Mouse (Mus musculus) erythroblast, embryonic 14.5 days (primary cell): ENCODE data around the gene Catip. TPM values are rescaled to one million over a fixed set of nuclear protein-coding genes. Genes with fewer than 3 reads are reported as not detected.
A peak's percentile ranks its signal among the peaks of the same experiment; 100 is the strongest.

Experiments
- H3K27me3 ChIP-seq: 2 replicates; pipeline ENCODE4 v1.6.1; 2012; ENCODE audit warnings: inconsistent platforms; ENCODE audit not compliant: control insufficient read depth
- H3K36me3 ChIP-seq: 2 replicates; pipeline ENCODE4 v1.6.1; 2012; ENCODE audit warnings: mild to moderate bottlenecking, inconsistent platforms; ENCODE audit not compliant: control insufficient read depth
- H3K4me1 ChIP-seq: 2 replicates; pipeline ENCODE4 v1.6.1; 2012; ENCODE audit warnings: inconsistent platforms; ENCODE audit not compliant: control insufficient read depth
- H3K4me3 ChIP-seq: replicated peaks from 2 replicates; pipeline ENCODE3; 2012; ENCODE audit warnings: moderate library complexity, mild to moderate bottlenecking, inconsistent platforms
- H3K9me3 ChIP-seq: 2 replicates; pipeline ENCODE4 v1.6.1; 2012; ENCODE audit warnings: low read length, inconsistent platforms, mixed read lengths; ENCODE audit not compliant: control insufficient read depth
- GATA1 ChIP-seq: IDR thresholded peaks from 2 replicates; pipeline ENCODE4 v1.6.1; 2012; ENCODE audit warnings: low read length, inconsistent platforms, mixed read lengths
- TAL1 ChIP-seq: IDR thresholded peaks from 3 replicates; pipeline ENCODE4 v1.6.1; 2012; ENCODE audit warnings: low read length, inconsistent platforms, mixed read lengths
- polyA plus RNA-seq: library from polyadenylated mRNA; stranded (reverse); fragments of >175 nt; gene quantifications from 2 replicates; pipeline ENCODE4 v1.2.3, GENCODE M21; 2012

The Catip gene
- polyA plus RNA-seq, 1 experiment: not detected

DNA sequence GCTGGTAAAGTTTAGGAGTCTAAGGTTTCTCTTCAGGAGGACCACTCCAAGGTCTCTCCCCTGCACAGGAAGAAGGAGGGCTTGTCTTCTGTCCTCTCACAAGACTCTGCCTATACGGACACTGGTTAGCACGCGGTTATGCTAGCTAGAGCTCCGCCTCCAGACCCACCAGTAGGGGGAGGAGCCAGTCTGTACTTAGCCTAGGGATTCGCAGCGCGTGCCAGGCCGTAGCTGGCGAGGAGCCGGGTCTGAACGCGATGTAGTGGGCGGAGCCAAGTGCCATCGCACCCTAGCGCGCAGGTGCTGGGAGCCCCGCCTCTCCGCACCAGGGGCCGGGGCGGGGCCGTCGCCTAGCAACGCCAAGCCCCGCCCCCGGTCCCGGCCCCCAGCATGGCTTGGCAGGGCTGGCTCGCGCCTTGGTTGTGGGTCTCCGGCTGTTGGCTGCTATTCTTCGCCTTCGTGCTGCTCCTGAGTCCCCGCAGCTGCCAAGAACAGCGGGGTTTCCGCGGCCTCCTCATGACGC, 29.6 kb upstream of the Catip start:
- no peak for TF ChIP-seq GATA1
- TF ChIP-seq TAL1: no peak
- Histone ChIP-seq H3K4me1 (peaks cover 35% of the 10 kb centered on the region), H3K27me3 (peaks cover 24% of the 10 kb centered on the region), H3K36me3 (no peaks in the 10 kb centered on the region), H3K4me3 (peak overlapping the region; percentile 56), H3K9me3 (no peaks in the 10 kb centered on the region)

DNA sequence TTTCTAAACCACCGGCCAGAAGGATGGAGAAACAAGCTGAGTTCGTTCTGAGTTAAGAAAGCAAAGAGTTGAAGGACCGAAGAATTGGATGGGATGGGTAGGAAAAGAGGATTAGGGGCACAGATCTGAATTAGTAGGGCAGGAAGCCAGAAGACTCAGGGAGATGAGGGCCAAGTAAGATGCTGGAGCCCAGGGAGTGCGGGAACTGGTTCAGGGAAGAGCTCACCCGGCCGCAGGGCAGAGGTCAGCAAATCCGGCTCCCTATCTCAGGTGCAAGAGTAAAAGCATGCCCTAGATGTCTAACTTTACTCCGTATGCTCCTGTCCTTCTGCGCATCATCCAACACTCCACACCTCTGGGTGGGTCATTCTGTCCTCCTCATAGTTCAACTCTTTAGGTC, 29.0 kb upstream of the Catip start:
- Histone ChIP-seq H3K27me3 (peaks cover 24% of the 10 kb centered on the region), H3K36me3 (no peaks in the 10 kb centered on the region), H3K4me3 (peak overlapping the region; percentile 56), H3K4me1 (peaks cover 35% of the 10 kb centered on the region), H3K9me3 (no peaks in the 10 kb centered on the region)
- no peak for TF ChIP-seq GATA1
- no peak for TF ChIP-seq TAL1

- Histone ChIP-seq H3K4me1 (peaks cover 35% of the 10 kb centered on the region), H3K36me3 (no peaks in the 10 kb centered on the region), H3K27me3 (peaks cover 24% of the 10 kb centered on the region), H3K9me3 (no peaks in the 10 kb centered on the region), H3K4me3 (no peak overlapping the region)
- TF ChIP-seq GATA1: no peak
- TF ChIP-seq TAL1: no peak
These were observed 27.3 kb upstream of the Catip start for GRCm38 (mm10) chr1:74334607-74335006.

GRCm38 (mm10) chr1:74335033-74335432, 26.9 kb upstream of the Catip start:
- H3K27me3 ChIP-seq: peaks cover 24% of the 10 kb centered on the region
- H3K9me3 ChIP-seq: no peaks in the 10 kb centered on the region
- no peak overlapping the region for H3K4me3 ChIP-seq
- peaks cover 34% of the 10 kb centered on the region for H3K4me1 ChIP-seq
- TF ChIP-seq GATA1 (no peak), TAL1 (no peak)
- no peaks in the 10 kb centered on the region for H3K36me3 ChIP-seq

- Histone ChIP-seq H3K9me3 (peaks cover 3% of the 10 kb centered on the region; the same call in 1 of the 2 replicates), H3K4me1 (peaks cover 34% of the 10 kb centered on the region), H3K36me3 (no peaks in the 10 kb centered on the region), H3K27me3 (peaks cover 24% of the 10 kb centered on the region), H3K4me3 (no peak overlapping the region)
- no peak for TF ChIP-seq GATA1
- no peak for TF ChIP-seq TAL1
These were observed 26.3 kb upstream of the Catip start for GRCm38 (mm10) chr1:74335436-74336170.

GRCm38 (mm10) chr1:74337241-74337771, 24.6 kb upstream of the Catip start:
- TF ChIP-seq TAL1 (no peak), GATA1 (no peak)
- peaks cover 23% of the 10 kb centered on the region for H3K27me3 ChIP-seq
- H3K9me3 ChIP-seq: peaks cover 3% of the 10 kb centered on the region; the same call in 1 of the 2 replicates
- no peaks in the 10 kb centered on the region for H3K36me3 ChIP-seq
- no peak overlapping the region for H3K4me3 ChIP-seq
- peaks cover 18% of the 10 kb centered on the region for H3K4me1 ChIP-seq

GRCm38 (mm10) chr1:74338013-74338412, 23.9 kb upstream of the Catip start:
- no peak for TF ChIP-seq GATA1
- no peak for TF ChIP-seq TAL1
- peaks cover 10% of the 10 kb centered on the region for H3K4me1 ChIP-seq
- H3K36me3 ChIP-seq: no peaks in the 10 kb centered on the region
- H3K27me3 ChIP-seq: peaks cover 16% of the 10 kb centered on the region
- no peak overlapping the region for H3K4me3 ChIP-seq
- peaks cover 3% of the 10 kb centered on the region; the same call in 1 of the 2 replicates for H3K9me3 ChIP-seq

DNA sequence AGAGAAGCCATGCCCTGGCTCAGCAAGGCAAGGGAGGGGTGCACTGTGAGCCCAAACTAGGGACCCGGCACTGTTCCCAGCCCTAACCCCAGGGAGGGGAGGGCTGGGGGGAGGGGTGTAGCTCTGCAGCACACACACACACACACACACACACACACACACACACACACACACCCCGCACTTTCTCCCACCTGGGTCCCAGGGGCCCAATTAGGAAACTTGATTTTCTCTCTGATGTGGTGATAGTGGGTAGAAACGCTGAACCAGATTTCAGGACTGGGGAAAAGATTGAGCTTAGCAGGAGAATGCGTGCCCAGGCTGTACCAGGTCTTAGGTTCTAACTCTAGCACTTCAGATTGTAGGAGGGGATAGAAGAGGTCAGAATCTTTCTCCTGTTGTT, 23.3 kb upstream of the Catip start:
- no peaks in the 10 kb centered on the region for H3K36me3 ChIP-seq
- H3K4me3 ChIP-seq: no peak overlapping the region
- H3K27me3 ChIP-seq: peaks cover 10% of the 10 kb centered on the region
- H3K4me1 ChIP-seq: peaks cover 7% of the 10 kb centered on the region
- TF ChIP-seq GATA1 (no peak), TAL1 (no peak)
- H3K9me3 ChIP-seq: peaks cover 3% of the 10 kb centered on the region; the same call in 1 of the 2 replicates

GRCm38 (mm10) chr1:74339917-74340316, 22.0 kb upstream of the Catip start:
- peaks cover 5% of the 10 kb centered on the region for H3K27me3 ChIP-seq
- peaks cover 7% of the 10 kb centered on the region for H3K4me1 ChIP-seq
- H3K36me3 ChIP-seq: no peaks in the 10 kb centered on the region
- peaks cover 3% of the 10 kb centered on the region; the same call in 1 of the 2 replicates for H3K9me3 ChIP-seq
- TF ChIP-seq TAL1: no peak
- no peak for TF ChIP-seq GATA1
- H3K4me3 ChIP-seq: no peak overlapping the region
